Mouse (Mus musculus): ENCODE data around the gene Osm. TPM values are rescaled to one million over a fixed set of nuclear protein-coding genes. Genes with fewer than 3 reads are reported as not detected.

Osm gene
- polyA plus RNA-seq, 1 experiment from 2014 or later, result not detected

- H3K4me3 ChIP-seq, result peak within 1 kb of the TSS; percentile 54
- peak within 1 kb of the TSS; percentile 74 for H3K9ac ChIP-seq
- H3K27ac ChIP-seq, result peak within 1 kb of the TSS; percentile 77
- peak within 1 kb of the TSS; percentile 94 for H3K4me2 ChIP-seq
- H3K4me1 ChIP-seq, result peaks cover 20% of the 10 kb centered on the region
- H3K9me3 ChIP-seq, result no peaks in the 10 kb centered on the region
- peaks cover 32% of the 10 kb centered on the region for H3K36me3 ChIP-seq
- peaks cover 26% of the 10 kb centered on the region for H3K27me3 ChIP-seq
- whole genome bisulfite sequencing, result 2% methylated on average over 56 of the region's 56 CpGs
- ATAC-seq (ENCODE audit: insufficient number of reproducible peaks, insufficient read depth, low FRiP score, low TSS enrichment, low read depth), result peak; percentile 48
Observed at GRCm38 (mm10) chr11:4217914-4218629, 18.1 kb upstream of the Osm start, which contains the start of gene Castor1. Gene Castor1 (plus strand): TSS chr11:4218225.

DNA sequence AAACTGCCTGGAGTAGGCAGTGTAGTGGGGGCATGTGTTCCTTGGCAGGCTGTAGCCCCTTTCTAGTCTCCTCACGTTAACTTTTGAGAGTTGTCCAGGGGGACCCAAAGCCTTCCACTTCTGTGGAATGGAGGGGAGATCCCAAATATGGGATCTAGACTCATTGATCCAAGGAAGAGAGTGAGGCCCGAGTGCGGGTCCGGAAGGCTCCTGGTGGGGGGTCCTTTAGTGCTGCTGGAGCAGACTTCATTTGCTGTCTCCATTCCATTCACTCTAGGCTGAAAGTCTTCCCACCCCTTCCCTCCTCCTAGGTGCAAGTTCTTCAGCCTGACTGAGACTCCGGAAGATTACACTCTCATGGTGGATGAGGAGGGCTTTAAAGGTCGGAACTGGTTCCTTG, 17.6 kb upstream of the Osm start:
- Histone ChIP-seq H3K9ac (peak overlapping the region; percentile 74), H3K27me3 (peaks cover 26% of the 10 kb centered on the region), H3K36me3 (peaks cover 26% of the 10 kb centered on the region), H3K4me1 (peaks cover 22% of the 10 kb centered on the region), H3K27ac (no peak overlapping the region), H3K4me3 (peak overlapping the region; percentile 54), H3K4me2 (peak overlapping the region; percentile 94), H3K9me3 (no peaks in the 10 kb centered on the region)
- no peak for ATAC-seq (ENCODE audit: insufficient number of reproducible peaks, insufficient read depth, low FRiP score, low TSS enrichment, low read depth)
- WGBS, result 8% methylated on average over 6 of the region's 6 CpGs

DNA sequence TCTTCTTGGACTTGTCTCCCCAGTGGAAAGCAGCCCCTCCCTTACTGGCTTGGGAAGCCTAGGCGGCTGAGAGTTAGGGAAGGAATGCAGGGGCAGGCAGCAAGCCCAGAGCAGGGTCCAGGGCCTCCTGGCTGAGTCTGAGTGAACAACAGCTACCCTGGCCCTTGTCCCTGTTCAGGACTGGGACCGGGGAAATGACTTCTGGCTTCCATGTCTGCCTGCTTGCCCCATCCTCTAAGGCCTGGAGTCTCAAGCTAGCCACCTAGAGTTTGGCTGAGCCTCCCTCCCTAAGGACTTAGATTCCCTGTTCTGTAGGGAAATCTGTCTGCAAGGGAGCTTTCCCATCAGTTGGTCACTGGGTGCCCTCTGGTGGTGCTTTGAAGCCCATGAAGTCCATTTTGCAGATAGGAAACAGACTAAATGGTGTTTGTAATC, 16.9 kb upstream of the Osm start:
- H3K4me2 ChIP-seq, result no peak overlapping the region
- H3K27ac ChIP-seq, result no peak overlapping the region
- H3K9ac ChIP-seq, result no peak overlapping the region
- peaks cover 20% of the 10 kb centered on the region for H3K36me3 ChIP-seq
- ATAC-seq (ENCODE audit: insufficient number of reproducible peaks, insufficient read depth, low FRiP score, low TSS enrichment, low read depth), result no peak
- WGBS, result 9% methylated on average over 2 of the region's 2 CpGs
- H3K4me3 ChIP-seq, result no peak overlapping the region
- H3K4me1 ChIP-seq, result peaks cover 25% of the 10 kb centered on the region
- H3K27me3 ChIP-seq, result peaks cover 26% of the 10 kb centered on the region
- H3K9me3 ChIP-seq, result no peaks in the 10 kb centered on the region

- H3K27me3 ChIP-seq, result peaks cover 26% of the 10 kb centered on the region
- ATAC-seq (ENCODE audit: insufficient number of reproducible peaks, insufficient read depth, low FRiP score, low TSS enrichment, low read depth), result no peak
- H3K9ac ChIP-seq, result no peak overlapping the region
- no peak overlapping the region for H3K4me3 ChIP-seq
- 65% methylated on average over 9 of the region's 9 CpGs for WGBS
- no peak overlapping the region for H3K27ac ChIP-seq
- peaks cover 14% of the 10 kb centered on the region for H3K36me3 ChIP-seq
- H3K4me1 ChIP-seq, result peaks cover 25% of the 10 kb centered on the region
- H3K4me2 ChIP-seq, result no peak overlapping the region
- H3K9me3 ChIP-seq, result no peaks in the 10 kb centered on the region
Observed at GRCm38 (mm10) chr11:4219908-4220307, 16.3 kb upstream of the Osm start.

GRCm38 (mm10) chr11:4220443-4221400, 15.5 kb upstream of the Osm start:
- no peak overlapping the region for H3K4me2 ChIP-seq
- H3K9me3 ChIP-seq, result no peaks in the 10 kb centered on the region
- H3K9ac ChIP-seq, result no peak overlapping the region
- 52% methylated on average over 28 of the region's 28 CpGs for WGBS
- no peak overlapping the region for H3K4me3 ChIP-seq
- peaks cover 6% of the 10 kb centered on the region; the same call in 1 of the 2 replicates for H3K36me3 ChIP-seq
- H3K27ac ChIP-seq, result no peak overlapping the region
- H3K27me3 ChIP-seq, result peaks cover 26% of the 10 kb centered on the region
- ATAC-seq (ENCODE audit: insufficient number of reproducible peaks, insufficient read depth, low FRiP score, low TSS enrichment, low read depth), result no peak
- H3K4me1 ChIP-seq, result peaks cover 25% of the 10 kb centered on the region

DNA sequence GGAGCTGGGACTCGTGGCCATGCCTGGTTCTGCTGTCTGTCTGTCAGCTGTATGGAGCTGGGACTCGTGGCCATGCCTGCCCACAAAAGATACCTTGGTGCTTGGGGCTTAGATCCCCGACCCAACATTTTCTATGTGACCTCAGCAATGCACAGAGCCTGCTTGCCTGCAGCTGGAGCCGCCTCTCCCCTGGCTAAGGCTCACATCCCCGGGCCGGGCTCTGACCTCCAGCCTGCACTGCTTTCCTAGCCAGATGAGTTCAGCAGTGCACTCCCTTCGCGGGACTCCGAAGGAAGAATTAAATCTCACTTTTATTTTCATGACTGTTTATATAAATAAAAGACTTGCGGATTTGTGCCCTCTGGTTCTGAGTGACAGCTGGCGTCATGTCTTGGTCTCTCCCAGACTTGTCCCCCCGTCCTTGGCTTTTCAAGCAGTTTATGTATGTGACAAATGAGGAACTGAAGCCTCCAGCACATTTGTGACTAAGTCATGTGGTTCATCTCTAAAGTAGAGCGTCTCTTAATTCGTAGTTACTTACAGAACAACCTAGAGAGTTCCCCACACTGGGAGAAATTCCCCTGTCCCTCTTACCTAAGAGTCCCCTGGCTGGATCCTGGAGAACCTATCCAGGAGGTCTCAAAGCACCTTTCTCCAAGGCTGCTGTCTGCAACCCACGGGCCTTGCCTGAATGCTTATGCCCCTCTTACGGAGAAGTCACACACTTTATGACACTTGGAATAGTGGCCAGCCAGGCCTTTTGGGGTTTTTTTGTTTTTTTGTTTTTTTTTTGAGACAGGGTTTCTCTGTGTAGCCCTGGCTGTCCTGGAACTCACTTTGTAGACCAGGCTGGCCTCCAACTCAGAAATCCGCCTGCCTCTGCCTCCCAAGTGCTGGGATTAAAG, 13.9 kb upstream of the Osm start:
- WGBS, result 69% methylated on average over 17 of the region's 17 CpGs
- no peak for ATAC-seq (ENCODE audit: insufficient number of reproducible peaks, insufficient read depth, low FRiP score, low TSS enrichment, low read depth)
- no peak overlapping the region for H3K4me2 ChIP-seq

DNA sequence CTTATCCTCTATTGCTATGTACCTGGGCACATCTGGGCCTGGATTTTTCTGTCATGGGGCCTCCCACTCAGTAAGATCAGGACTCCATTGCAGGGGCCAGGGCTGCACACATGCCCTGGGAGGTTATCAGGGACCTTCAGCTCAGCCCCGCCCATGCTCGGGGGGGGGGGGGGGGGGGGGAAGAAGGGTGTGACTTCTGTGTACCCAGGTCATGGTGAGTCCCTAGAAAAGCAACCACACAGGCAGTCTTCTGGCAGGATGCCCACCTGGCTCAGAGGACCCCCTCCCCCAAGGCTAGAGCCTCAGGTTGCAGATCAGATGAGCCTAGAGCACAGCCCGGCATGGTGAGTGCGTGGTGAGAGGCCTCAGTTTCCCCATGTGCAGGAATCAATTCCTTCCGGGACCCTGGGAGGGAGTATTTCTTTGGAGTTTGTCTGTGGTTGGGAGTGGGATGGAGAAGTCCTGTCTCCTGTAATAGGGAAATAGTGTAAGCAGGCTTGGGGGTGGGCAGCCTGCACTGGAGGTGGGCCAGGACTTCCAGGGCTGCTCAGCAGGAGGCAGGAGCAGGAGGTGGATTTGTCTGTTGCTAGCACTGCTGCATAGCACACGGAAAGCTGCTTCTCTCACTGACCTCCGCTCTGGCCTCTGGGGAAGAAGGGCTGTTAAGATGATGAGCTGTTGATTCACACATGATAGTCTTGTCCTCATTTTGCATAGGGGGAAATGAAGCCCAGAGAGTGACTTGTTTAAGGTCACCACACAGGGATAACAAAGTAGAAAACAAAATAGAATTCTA, 12.6 kb upstream of the Osm start:
- Histone ChIP-seq H3K4me3 (no peak overlapping the region), H3K27me3 (peaks cover 14% of the 10 kb centered on the region), H3K9me3 (no peaks in the 10 kb centered on the region), H3K4me1 (peaks cover 13% of the 10 kb centered on the region), H3K4me2 (no peak overlapping the region), H3K9ac (no peak overlapping the region), H3K27ac (no peak overlapping the region), H3K36me3 (no peaks in the 10 kb centered on the region)
- ATAC-seq (ENCODE audit: insufficient number of reproducible peaks, insufficient read depth, low FRiP score, low TSS enrichment, low read depth), result no peak
- 21% methylated on average over 7 of the region's 7 CpGs for WGBS

More for the DNA sequence above, 13.9 kb upstream of the Osm start:
- Histone ChIP-seq H3K4me3 (no peak overlapping the region), H3K9ac (no peak overlapping the region), H3K4me1 (peaks cover 18% of the 10 kb centered on the region), H3K27ac (no peak overlapping the region), H3K9me3 (no peaks in the 10 kb centered on the region), H3K27me3 (peaks cover 26% of the 10 kb centered on the region), H3K36me3 (no peaks in the 10 kb centered on the region)

DNA sequence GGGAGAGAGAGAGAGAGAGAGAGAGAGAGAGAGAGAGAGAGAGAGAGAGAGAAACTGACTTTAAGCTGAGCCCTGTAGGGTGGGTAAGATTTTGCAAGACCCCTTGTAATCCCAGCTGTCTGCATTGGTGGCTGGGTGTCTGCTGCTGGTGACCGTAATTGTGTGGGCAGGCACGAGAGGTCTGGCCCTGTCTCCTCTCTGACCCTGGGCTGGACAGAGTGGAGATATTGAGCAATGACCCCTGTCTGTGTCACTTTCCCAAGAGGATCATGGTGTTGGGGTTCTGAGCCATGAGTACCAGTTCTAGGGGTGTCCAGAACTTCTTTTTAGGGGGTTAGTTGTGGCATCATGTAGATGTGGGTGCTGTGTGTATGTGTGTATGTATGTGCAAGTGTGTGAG, 12.0 kb upstream of the Osm start:
- Histone ChIP-seq H3K27ac (no peak overlapping the region), H3K36me3 (no peaks in the 10 kb centered on the region), H3K4me1 (peaks cover 8% of the 10 kb centered on the region), H3K4me2 (no peak overlapping the region), H3K9me3 (no peaks in the 10 kb centered on the region), H3K9ac (no peak overlapping the region), H3K4me3 (no peak overlapping the region), H3K27me3 (peaks cover 7% of the 10 kb centered on the region; the same call in 1 of the 2 replicates)
- 47% methylated on average over 2 of the region's 2 CpGs for WGBS
- ATAC-seq (ENCODE audit: insufficient number of reproducible peaks, insufficient read depth, low FRiP score, low TSS enrichment, low read depth), result no peak

DNA sequence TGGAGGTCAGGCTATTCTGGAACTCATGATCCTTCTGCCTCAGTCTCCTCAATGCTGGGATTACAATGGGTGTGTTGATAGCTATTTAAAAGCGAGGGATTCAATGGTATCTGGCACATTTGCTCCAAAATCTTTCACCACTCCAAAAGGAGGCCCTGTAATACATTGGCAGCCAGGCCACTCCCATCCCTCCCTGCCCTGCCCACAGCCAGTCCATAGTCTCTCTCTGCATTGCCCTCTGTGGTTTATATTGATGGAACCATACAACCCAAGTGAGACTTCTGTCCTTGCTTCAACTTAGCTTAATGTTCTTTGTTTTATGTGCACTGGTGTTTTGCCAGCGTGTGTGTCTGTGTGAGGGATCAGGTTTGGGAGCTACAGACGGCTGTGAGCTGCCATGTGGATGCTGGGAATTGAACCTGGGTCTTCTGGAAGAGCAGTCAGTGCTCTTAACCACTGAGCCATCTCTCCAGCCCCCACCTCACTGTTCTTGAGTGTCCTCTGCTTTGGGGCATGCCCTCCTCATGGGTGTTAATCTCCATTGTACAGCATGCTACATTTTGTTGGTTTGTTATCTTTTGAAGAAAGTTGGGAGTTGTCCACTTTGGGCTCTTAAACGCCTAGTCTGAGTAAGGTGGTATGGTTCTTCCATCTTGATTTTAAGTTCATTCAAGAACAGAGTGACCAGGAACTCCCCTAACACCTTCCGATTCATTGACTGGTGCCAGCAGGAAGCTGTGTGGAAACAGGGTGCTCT, 9.5 kb upstream of the Osm start:
- no peaks in the 10 kb centered on the region for H3K9me3 ChIP-seq
- no peaks in the 10 kb centered on the region for H3K36me3 ChIP-seq
- ATAC-seq (ENCODE audit: insufficient number of reproducible peaks, insufficient read depth, low FRiP score, low TSS enrichment, low read depth), result no peak
- H3K4me1 ChIP-seq, result peaks cover 5% of the 10 kb centered on the region
- no peak overlapping the region for H3K4me3 ChIP-seq
- no peak overlapping the region for H3K4me2 ChIP-seq
- WGBS, result 81% methylated on average over 5 of the region's 5 CpGs
- no peak overlapping the region for H3K27ac ChIP-seq
- H3K9ac ChIP-seq, result no peak overlapping the region
- no peaks in the 10 kb centered on the region for H3K27me3 ChIP-seq

GRCm38 (mm10) chr11:4228463-4228862, 7.8 kb upstream of the Osm start:
- 55% methylated on average over 8 of the region's 8 CpGs for WGBS
- no peak overlapping the region for H3K9ac ChIP-seq
- H3K27me3 ChIP-seq, result no peaks in the 10 kb centered on the region
- H3K36me3 ChIP-seq, result no peaks in the 10 kb centered on the region
- ATAC-seq (ENCODE audit: insufficient number of reproducible peaks, insufficient read depth, low FRiP score, low TSS enrichment, low read depth), result no peak
- H3K4me2 ChIP-seq, result no peak overlapping the region
- peaks cover 5% of the 10 kb centered on the region for H3K4me1 ChIP-seq
- no peak overlapping the region for H3K4me3 ChIP-seq
- no peaks in the 10 kb centered on the region for H3K9me3 ChIP-seq
- no peak overlapping the region for H3K27ac ChIP-seq

All from embryonic facial prominence, embryonic 13.5 days (tissue).